Mouse (Mus musculus) erythroblast, embryonic 14.5 days (primary cell): ENCODE data around the gene Gak. TPM values are rescaled to one million over a fixed set of nuclear protein-coding genes. Genes with fewer than 3 reads are reported as not detected.

Experiments
- H3K27me3 ChIP-seq: 2 replicates; pipeline ENCODE4 v1.6.1; 2012; ENCODE audit warnings: inconsistent platforms; ENCODE audit not compliant: control insufficient read depth
- H3K36me3 ChIP-seq: 2 replicates; pipeline ENCODE4 v1.6.1; 2012; ENCODE audit warnings: mild to moderate bottlenecking, inconsistent platforms; ENCODE audit not compliant: control insufficient read depth
- H3K4me1 ChIP-seq: 2 replicates; pipeline ENCODE4 v1.6.1; 2012; ENCODE audit warnings: inconsistent platforms; ENCODE audit not compliant: control insufficient read depth
- H3K4me3 ChIP-seq: replicated peaks from 2 replicates; pipeline ENCODE3; 2012; ENCODE audit warnings: moderate library complexity, mild to moderate bottlenecking, inconsistent platforms
- H3K9me3 ChIP-seq: 2 replicates; pipeline ENCODE4 v1.6.1; 2012; ENCODE audit warnings: low read length, inconsistent platforms, mixed read lengths; ENCODE audit not compliant: control insufficient read depth
- GATA1 ChIP-seq: IDR thresholded peaks from 2 replicates; pipeline ENCODE4 v1.6.1; 2012; ENCODE audit warnings: low read length, inconsistent platforms, mixed read lengths
- TAL1 ChIP-seq: IDR thresholded peaks from 3 replicates; pipeline ENCODE4 v1.6.1; 2012; ENCODE audit warnings: low read length, inconsistent platforms, mixed read lengths
- polyA plus RNA-seq: library from polyadenylated mRNA; stranded (reverse); fragments of >175 nt; gene quantifications from 2 replicates; pipeline ENCODE4 v1.2.3, GENCODE M21; 2012

The Gak gene
- polyA plus RNA-seq, 1 experiment = 5.2 TPM

GRCm38 (mm10) chr5:108565381-108565780 lies 64.2 kb downstream of the Gak start:
- Histone ChIP-seq H3K9me3 (no peaks in the 10 kb centered on the region), H3K27me3 (no peaks in the 10 kb centered on the region), H3K4me3 (no peak overlapping the region), H3K36me3 (peaks cover 41% of the 10 kb centered on the region), H3K4me1 (no peaks in the 10 kb centered on the region)
- no peak for TF ChIP-seq TAL1
- TF ChIP-seq GATA1 = no peak

GRCm38 (mm10) chr5:108564346-108564745 lies 65.2 kb downstream of the Gak start:
- Histone ChIP-seq H3K9me3 (no peaks in the 10 kb centered on the region), H3K36me3 (peaks cover 31% of the 10 kb centered on the region), H3K27me3 (no peaks in the 10 kb centered on the region), H3K4me3 (no peak overlapping the region), H3K4me1 (no peaks in the 10 kb centered on the region)
- no peak for TF ChIP-seq GATA1
- no peak for TF ChIP-seq TAL1

GRCm38 (mm10) chr5:108562483-108562882 lies 67.1 kb downstream of the Gak start:
- TF ChIP-seq GATA1 = no peak
- TF ChIP-seq TAL1 = no peak
- no peaks in the 10 kb centered on the region for H3K4me1 ChIP-seq
- H3K36me3 ChIP-seq = peaks cover 12% of the 10 kb centered on the region
- no peak overlapping the region for H3K4me3 ChIP-seq
- H3K27me3 ChIP-seq = no peaks in the 10 kb centered on the region
- H3K9me3 ChIP-seq = no peaks in the 10 kb centered on the region

GRCm38 (mm10) chr5:108556986-108557385 lies 72.6 kb downstream of the Gak start:
- Histone ChIP-seq H3K36me3 (no peaks in the 10 kb centered on the region), H3K27me3 (peaks cover 24% of the 10 kb centered on the region), H3K9me3 (no peaks in the 10 kb centered on the region), H3K4me1 (no peaks in the 10 kb centered on the region), H3K4me3 (no peak overlapping the region)
- TF ChIP-seq TAL1 = no peak
- no peak for TF ChIP-seq GATA1

- Histone ChIP-seq H3K4me1 (no peaks in the 10 kb centered on the region; the same call in 1 of the 2 replicates), H3K27me3 (peaks cover 52% of the 10 kb centered on the region), H3K9me3 (no peaks in the 10 kb centered on the region), H3K4me3 (no peak overlapping the region), H3K36me3 (no peaks in the 10 kb centered on the region)
- TF ChIP-seq GATA1 (no peak), TAL1 (no peak)
These were observed 75.5 kb downstream of the Gak start for GRCm38 (mm10) chr5:108554041-108554440.

- TF ChIP-seq TAL1 (no peak), GATA1 (no peak)
- no peak overlapping the region for H3K4me3 ChIP-seq
- no peaks in the 10 kb centered on the region for H3K9me3 ChIP-seq
- H3K27me3 ChIP-seq = peaks cover 65% of the 10 kb centered on the region
- no peaks in the 10 kb centered on the region for H3K36me3 ChIP-seq
- H3K4me1 ChIP-seq = no peaks in the 10 kb centered on the region; the same call in 1 of the 2 replicates
These were observed 79.4 kb downstream of the Gak start for GRCm38 (mm10) chr5:108550207-108550594.

- Histone ChIP-seq H3K9me3 (no peaks in the 10 kb centered on the region), H3K27me3 (peaks cover 61% of the 10 kb centered on the region), H3K4me3 (no peak within 1 kb of the TSS), H3K36me3 (no peaks in the 10 kb centered on the region), H3K4me1 (no peaks in the 10 kb centered on the region; the same call in 1 of the 2 replicates)
- no peak for TF ChIP-seq TAL1
- no peak for TF ChIP-seq GATA1
These were observed 79.9 kb downstream of the Gak start, which contains the start of gene Cplx1 for GRCm38 (mm10) chr5:108549489-108550206. Gene Cplx1, minus strand, starts transcription at chr5:108550024.

GRCm38 (mm10) chr5:108549137-108549488 lies 80.4 kb downstream of the Gak start:
- H3K27me3 ChIP-seq = peaks cover 59% of the 10 kb centered on the region
- no peaks in the 10 kb centered on the region for H3K9me3 ChIP-seq
- no peaks in the 10 kb centered on the region; the same call in 1 of the 2 replicates for H3K4me1 ChIP-seq
- H3K4me3 ChIP-seq = no peak overlapping the region
- no peak for TF ChIP-seq GATA1
- TF ChIP-seq TAL1 = no peak
- no peaks in the 10 kb centered on the region for H3K36me3 ChIP-seq

GRCm38 (mm10) chr5:108547636-108548035 lies 81.9 kb downstream of the Gak start:
- H3K27me3 ChIP-seq = peaks cover 51% of the 10 kb centered on the region
- TF ChIP-seq TAL1 = no peak
- no peak for TF ChIP-seq GATA1
- H3K4me1 ChIP-seq = no peaks in the 10 kb centered on the region; the same call in 1 of the 2 replicates

More at GRCm38 (mm10) chr5:108547636-108548035, 81.9 kb downstream of the Gak start:
- H3K36me3 ChIP-seq = no peaks in the 10 kb centered on the region
- no peak overlapping the region for H3K4me3 ChIP-seq
- H3K9me3 ChIP-seq = no peaks in the 10 kb centered on the region
